Mouse (Mus musculus) bone marrow macrophage, adult 2 months (primary cell): ENCODE measurements around the gene 2510039O18Rik.
A peak's percentile ranks its signal among the peaks of the same experiment; 100 is the strongest.

Experiments
- CTCF ChIP-seq: IDR thresholded peaks from 2 replicates; pipeline ENCODE4 v1.5.1; 2012; ENCODE audit warnings: low read depth, mild to moderate bottlenecking, low read length, moderate library complexity
- POLR2A ChIP-seq: IDR thresholded peaks from 2 replicates; pipeline ENCODE4 v1.6.1; 2012; ENCODE audit warnings: mild to moderate bottlenecking, low read depth, low read length, borderline replicate concordance

GRCm38 (mm10) chr4:147904313-147905089 lies 36.2 kb upstream of the 2510039O18Rik start, which contains the start of gene Mfn2:
- peak; percentile 79 for TF ChIP-seq POLR2A
- TF ChIP-seq CTCF: no peak
